Mouse (Mus musculus) embryonic fibroblast, embryonic 13.5 days (primary cell): ENCODE data around the gene Fcho1. TPM values are rescaled to one million over a fixed set of nuclear protein-coding genes. Genes with fewer than 3 reads are reported as not detected.

ENCODE experiments used
- H3K27ac ChIP-seq: 2 replicates; pipeline ENCODE4 v1.5.1; 2012; ENCODE audit warnings: low read length, control low read depth, inconsistent platforms; ENCODE audit not compliant: insufficient read depth
- H3K4me1 ChIP-seq: 2 replicates; pipeline ENCODE4 v1.6.1; 2011; ENCODE audit warnings: low read length; ENCODE audit not compliant: control insufficient read depth, insufficient read depth
- H3K4me3 ChIP-seq: 2 replicates; pipeline ENCODE4 v1.5.1; 2011; ENCODE audit warnings: mild to moderate bottlenecking, control low read depth, low read length; ENCODE audit not compliant: insufficient read depth
- CTCF ChIP-seq: IDR thresholded peaks from 2 replicates; pipeline ENCODE4 v1.5.1; 2011; ENCODE audit warnings: mild to moderate bottlenecking, control low read depth, low read length, moderate library complexity, borderline replicate concordance; ENCODE audit not compliant: insufficient read depth
- POLR2A ChIP-seq: IDR thresholded peaks from 2 replicates; pipeline ENCODE4 v1.6.1; 2011; ENCODE audit warnings: low read depth, mild to moderate bottlenecking, control low read depth, low read length, moderate library complexity
- polyA plus RNA-seq: library from polyadenylated mRNA; stranded (reverse); fragments of >200 nt; gene quantifications from 2 replicates; pipeline ENCODE4 v1.2.4, GENCODE M21; 2011; ENCODE audit warnings: low read depth; ENCODE audit not compliant: missing spikeins, insufficient read length

The Fcho1 gene
- polyA plus RNA-seq, 1 experiment = not detected

- Histone ChIP-seq H3K4me1 (peaks cover 2% of the 10 kb centered on the region), H3K27ac (no peak overlapping the region), H3K4me3 (no peak overlapping the region)
- no peak for TF ChIP-seq POLR2A
- TF ChIP-seq CTCF = no peak
Observed at GRCm38 (mm10) chr8:71682832-71683231, 42.7 kb downstream of the Fcho1 start.

- Histone ChIP-seq H3K4me1 (peaks cover 2% of the 10 kb centered on the region), H3K27ac (0 out of 2 replicates have a peak overlapping the region, but pooled peaks have one; percentile 12), H3K4me3 (no peak overlapping the region)
- no peak for TF ChIP-seq POLR2A
- TF ChIP-seq CTCF = no peak
Observed at GRCm38 (mm10) chr8:71681369-71681915, 44.1 kb downstream of the Fcho1 start.

DNA sequence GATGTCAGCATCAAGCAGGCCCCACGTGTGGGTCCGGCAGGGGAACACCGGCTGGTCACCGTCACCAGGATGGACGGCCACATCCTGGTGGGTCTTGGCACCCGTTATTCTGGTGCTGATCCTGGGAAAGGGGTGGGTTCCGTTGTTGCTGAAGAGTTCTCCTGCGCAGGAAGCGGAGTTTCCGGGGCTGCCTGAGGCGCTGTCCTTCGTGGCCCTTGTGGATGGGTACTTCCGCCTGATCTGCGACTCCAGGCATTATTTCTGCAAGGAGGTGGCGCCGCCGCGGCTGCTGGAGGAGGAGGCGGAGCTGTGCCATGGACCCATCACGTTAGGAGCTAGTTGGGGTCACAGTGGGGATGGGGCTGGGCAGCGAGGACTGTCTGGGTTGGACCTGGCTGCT lies 45.0 kb downstream of the Fcho1 start:
- no peak overlapping the region for H3K4me3 ChIP-seq
- H3K4me1 ChIP-seq = peaks cover 7% of the 10 kb centered on the region
- no peak overlapping the region for H3K27ac ChIP-seq
- TF ChIP-seq CTCF (no peak), POLR2A (no peak; the same call in 1 of the 2 replicates)

- Histone ChIP-seq H3K4me3 (no peak overlapping the region), H3K4me1 (peaks cover 7% of the 10 kb centered on the region), H3K27ac (no peak overlapping the region)
- no peak for TF ChIP-seq CTCF
- TF ChIP-seq POLR2A = no peak
Observed at GRCm38 (mm10) chr8:71679550-71680168, 45.9 kb downstream of the Fcho1 start.

DNA sequence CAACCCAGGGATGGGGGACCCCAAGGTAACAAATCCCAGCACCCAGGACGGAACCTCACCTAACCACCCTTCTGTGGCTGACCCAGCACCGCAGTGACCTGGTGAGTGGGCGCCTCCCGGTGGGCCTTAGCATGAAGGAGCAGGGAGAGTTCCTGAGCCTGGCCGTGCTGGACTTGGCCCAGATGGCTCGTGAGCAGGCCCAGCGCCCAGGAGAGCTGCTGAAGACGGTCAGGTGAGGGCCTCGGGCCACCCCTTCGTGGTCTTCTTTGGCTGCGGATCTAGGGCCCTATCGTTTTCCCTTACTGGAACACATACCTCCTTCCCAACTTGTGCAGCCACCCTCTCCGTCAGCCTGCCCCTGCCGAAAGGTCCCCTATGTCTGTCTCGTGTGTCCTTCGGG lies 46.4 kb downstream of the Fcho1 start:
- TF ChIP-seq CTCF (no peak), POLR2A (no peak)
- H3K27ac ChIP-seq = no peak overlapping the region

GRCm38 (mm10) chr8:71678216-71678615 lies 47.3 kb downstream of the Fcho1 start:
- Histone ChIP-seq H3K4me3 (no peak overlapping the region), H3K4me1 (peaks cover 7% of the 10 kb centered on the region), H3K27ac (no peak overlapping the region)
- TF ChIP-seq POLR2A = no peak
- TF ChIP-seq CTCF = no peak

More for the DNA sequence above, 46.4 kb downstream of the Fcho1 start:
- H3K4me3 ChIP-seq = no peak overlapping the region
- peaks cover 7% of the 10 kb centered on the region for H3K4me1 ChIP-seq

- TF ChIP-seq CTCF = no peak
- TF ChIP-seq POLR2A = no peak
- no peak overlapping the region for H3K27ac ChIP-seq
- H3K4me3 ChIP-seq = no peak overlapping the region
- H3K4me1 ChIP-seq = peaks cover 7% of the 10 kb centered on the region
Observed at GRCm38 (mm10) chr8:71677555-71677954, 48.0 kb downstream of the Fcho1 start.

DNA sequence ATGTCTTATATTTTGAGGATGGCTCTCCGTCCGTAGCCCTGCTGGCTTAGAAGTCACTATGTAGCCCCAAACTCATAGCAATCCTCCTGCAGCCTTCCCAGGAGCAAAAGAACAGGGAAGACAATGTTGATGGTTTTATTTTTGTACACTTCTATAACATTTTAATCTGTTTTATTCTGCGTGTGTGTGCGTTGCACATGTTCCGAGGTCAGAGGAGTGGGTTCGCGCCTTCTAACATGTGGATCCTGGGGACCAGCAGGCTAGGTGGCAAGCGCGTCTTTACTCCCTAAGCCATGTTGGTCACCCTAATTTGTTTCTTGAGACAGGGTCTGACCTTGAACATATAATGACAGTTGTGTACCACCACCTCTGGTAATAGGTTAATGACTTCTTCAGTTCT lies 48.7 kb downstream of the Fcho1 start:
- H3K4me3 ChIP-seq = peak overlapping the region; percentile 59; the same call in 1 of the 2 replicates
- no peak for TF ChIP-seq POLR2A
- no peak for TF ChIP-seq CTCF
- H3K27ac ChIP-seq = no peak overlapping the region
- H3K4me1 ChIP-seq = peaks cover 7% of the 10 kb centered on the region

- Histone ChIP-seq H3K4me1 (peaks cover 5% of the 10 kb centered on the region), H3K27ac (no peak within 1 kb of the TSS)
- TF ChIP-seq POLR2A (peak; percentile 75), CTCF (no peak)
Observed at GRCm38 (mm10) chr8:71676020-71676741, 49.3 kb downstream of the Fcho1 start, which contains the start of gene Jak3. Gene Jak3, plus strand, starts transcription at chr8:71676296.

More at GRCm38 (mm10) chr8:71676020-71676741, 49.3 kb downstream of the Fcho1 start, which contains the start of gene Jak3:
- peak within 1 kb of the TSS; percentile 59 for H3K4me3 ChIP-seq
